Mouse (Mus musculus) layer of hippocampus, postnatal 10 days (tissue): ENCODE measurements around the gene Car7. TPM values are rescaled to one million over a fixed set of nuclear protein-coding genes. Genes with fewer than 3 reads are reported as not detected.

Experiments used
- DNase-seq, 2 experiments: peaks; one replicate each; pipeline ENCODE4 v3.0.0; 2021; ENCODE audit warnings: low spot score in 2 of 2
- long read RNA-seq: library from polyadenylated mRNA; stranded (forward); transcript quantifications from one replicate; pipeline ENCODE4 v2.0.0, GENCODE M21; 2023
- total RNA-seq, 2 experiments: library from RNA; stranded (reverse); gene quantifications; 2 replicates each; pipeline ENCODE4 v1.2.3; 2021

Car7 gene
- total RNA-seq, result 10 to 100 TPM; 13.5 to 18.2 TPM
- long read RNA-seq, transcript Car7-201 (7 exons, 1,538 nt), result major isoform, 7 of 14 reads
- long read RNA-seq, partial matches to known transcripts, result 0 of 14 reads
- long read RNA-seq, other reads (novel, unspliced or antisense), result 4 of 14 reads

GRCm38 (mm10) chr8:104533971-104534778 lies at the start of gene Car7, which contains the start of gene Nae1:
Gene Car7, plus strand, starts transcription at chr8:104534689.
Gene Nae1, minus strand, starts transcription at chr8:104534637.
- peak; percentile 96 to 97 for DNase-seq

- peak; percentile 34 to 41 for DNase-seq
Observed at GRCm38 (mm10) chr8:104509061-104510006, 25.2 kb upstream of the Car7 start, which contains the start of gene Terb1. Gene Terb1, minus strand, starts transcription at chr8:104509910.

- no peak for DNase-seq
Observed at GRCm38 (mm10) chr8:104510134-104510533, 24.4 kb upstream of the Car7 start.

- no peak for DNase-seq
Observed at GRCm38 (mm10) chr8:104517872-104518271, 16.6 kb upstream of the Car7 start.

DNA sequence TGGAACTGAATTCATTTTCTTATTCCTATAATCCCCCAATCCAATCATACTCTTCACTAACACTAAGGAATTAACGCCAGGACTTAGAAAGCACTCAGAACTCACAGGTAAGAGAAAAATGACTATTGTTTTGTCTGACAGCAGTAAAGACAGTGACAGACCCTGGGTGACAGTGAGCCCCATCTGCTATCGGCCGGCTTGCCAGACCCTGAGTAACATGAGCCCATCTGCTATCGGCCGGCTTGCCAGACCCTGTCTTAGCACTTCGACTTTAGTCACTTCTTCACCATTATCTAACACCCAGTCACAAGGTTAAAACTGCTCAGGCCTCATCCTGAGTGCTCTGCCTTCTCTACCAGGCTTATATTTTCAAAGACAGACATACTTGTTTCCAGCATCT lies 4.8 kb upstream of the Car7 start:
- DNase-seq, result no peak

DNA sequence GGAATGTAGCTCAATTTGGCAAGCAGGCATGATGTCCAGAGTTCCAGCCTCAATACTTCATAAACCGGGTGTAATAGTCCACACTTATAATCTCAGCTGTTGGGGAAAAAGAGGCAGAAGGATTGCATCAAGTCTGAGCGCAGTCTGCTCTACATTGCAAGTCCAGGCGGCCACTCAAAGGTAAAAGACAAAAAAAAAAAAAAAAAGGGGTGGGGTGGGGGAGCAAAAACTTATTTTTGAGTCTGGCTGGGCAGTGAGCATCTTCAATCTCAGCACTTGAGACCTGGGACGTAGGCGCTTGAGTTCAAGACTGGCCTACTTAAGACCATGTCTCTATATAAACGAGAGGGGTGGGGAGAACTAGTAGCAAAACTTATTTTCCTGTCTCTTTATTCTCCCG lies 938 bp upstream of the Car7 start:
- no peak for DNase-seq

- DNase-seq, result no peak
Observed at GRCm38 (mm10) chr8:104534779-104535141, 271 bp downstream of the Car7 start.

DNA sequence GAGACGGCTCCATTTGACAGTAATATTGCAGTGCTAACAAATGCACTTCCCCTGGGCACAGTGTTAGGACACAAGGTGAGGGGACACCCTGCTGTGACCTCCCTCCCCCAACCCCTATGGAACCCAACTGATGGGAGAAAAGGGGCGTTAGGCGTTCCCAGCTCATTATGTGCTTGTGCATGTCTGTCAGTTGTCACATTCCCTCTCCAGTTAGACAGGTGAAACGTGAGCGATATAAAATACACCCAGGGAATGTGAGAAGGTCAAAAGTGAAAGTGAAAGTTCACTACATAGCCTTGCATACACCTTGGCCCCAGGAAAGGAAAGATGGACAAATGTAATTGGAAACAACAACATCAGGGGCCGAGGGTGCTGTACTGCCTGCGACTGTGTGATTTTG lies 889 bp downstream of the Car7 start:
- DNase-seq, result no peak

GRCm38 (mm10) chr8:104536028-104536427 lies 1.5 kb downstream of the Car7 start:
- DNase-seq, result no peak

GRCm38 (mm10) chr8:104538896-104539295 lies 4.4 kb downstream of the Car7 start:
- DNase-seq, result no peak

DNA sequence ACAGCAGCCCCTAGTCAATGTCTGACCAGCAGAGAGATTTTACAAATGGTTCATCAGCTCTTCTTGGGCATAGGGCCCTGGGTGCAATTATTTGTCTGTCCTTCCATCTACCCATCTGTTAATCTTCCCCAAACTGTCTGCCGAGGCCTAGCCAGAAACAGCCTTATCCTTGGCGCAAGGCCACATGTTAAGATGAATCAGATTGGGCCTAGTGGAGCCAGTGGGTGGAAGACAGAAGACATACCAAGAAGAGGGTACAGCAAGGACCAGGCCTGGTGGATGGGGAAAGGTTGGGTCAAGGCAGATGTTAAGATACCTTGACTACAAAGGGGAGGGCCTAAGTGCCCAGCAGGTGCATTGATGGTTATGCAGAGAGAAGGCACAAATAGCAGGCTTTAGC lies 5.1 kb downstream of the Car7 start:
- DNase-seq, result peak; percentile 26 to 42

GRCm38 (mm10) chr8:104540238-104540637 lies 5.7 kb downstream of the Car7 start:
- no peak for DNase-seq

DNA sequence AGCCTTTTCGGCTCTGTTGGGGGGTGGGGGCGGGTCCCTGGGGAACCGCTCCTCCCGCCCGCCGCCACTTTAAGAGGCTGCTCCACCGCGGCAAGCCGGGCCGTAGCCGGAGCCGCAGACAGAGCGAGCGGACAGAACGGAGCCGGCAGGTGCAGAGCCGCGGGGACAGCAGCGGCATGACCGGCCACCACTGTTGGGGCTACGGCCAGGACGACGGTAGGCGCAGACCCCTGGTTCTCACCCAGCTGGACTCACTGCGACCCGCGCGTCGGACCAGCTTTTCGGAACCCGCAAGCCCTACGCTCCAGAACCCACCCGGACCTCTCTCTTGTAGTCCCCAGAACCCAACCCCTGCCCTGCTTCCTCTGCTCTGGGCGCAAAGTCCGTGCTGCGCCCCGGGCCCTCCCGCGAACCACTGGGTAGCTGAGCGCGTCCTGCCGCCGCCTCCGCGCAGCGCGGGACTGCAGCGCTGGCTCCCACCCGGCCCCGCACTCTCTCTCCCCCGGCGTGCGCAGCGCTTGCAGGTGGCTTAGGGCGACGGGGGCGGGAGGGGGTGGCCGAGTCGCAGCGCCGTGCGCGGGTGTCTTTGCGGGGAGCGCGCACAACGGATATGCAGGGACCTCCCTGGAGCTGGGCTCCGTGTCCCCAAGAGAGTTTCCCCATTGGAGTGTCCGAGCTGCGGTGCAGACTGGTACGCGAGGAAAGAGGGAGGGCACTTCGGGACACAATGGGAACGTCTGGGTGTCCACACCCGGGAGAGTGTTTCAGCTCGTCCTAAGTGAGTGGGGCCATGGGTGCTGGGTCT lies 6.4 kb downstream of the Car7 start:
- DNase-seq, result peak; percentile 26 to 51

GRCm38 (mm10) chr8:104541515-104541880 lies 7.0 kb downstream of the Car7 start:
- no peak for DNase-seq

- DNase-seq, result peak; percentile 34 to 40
Observed at GRCm38 (mm10) chr8:104542160-104542559, 7.7 kb downstream of the Car7 start.

GRCm38 (mm10) chr8:104543440-104544045 lies 9.1 kb downstream of the Car7 start:
- no peak for DNase-seq

- DNase-seq, result no peak
Observed at GRCm38 (mm10) chr8:104555191-104555590, 20.7 kb downstream of the Car7 start.

DNA sequence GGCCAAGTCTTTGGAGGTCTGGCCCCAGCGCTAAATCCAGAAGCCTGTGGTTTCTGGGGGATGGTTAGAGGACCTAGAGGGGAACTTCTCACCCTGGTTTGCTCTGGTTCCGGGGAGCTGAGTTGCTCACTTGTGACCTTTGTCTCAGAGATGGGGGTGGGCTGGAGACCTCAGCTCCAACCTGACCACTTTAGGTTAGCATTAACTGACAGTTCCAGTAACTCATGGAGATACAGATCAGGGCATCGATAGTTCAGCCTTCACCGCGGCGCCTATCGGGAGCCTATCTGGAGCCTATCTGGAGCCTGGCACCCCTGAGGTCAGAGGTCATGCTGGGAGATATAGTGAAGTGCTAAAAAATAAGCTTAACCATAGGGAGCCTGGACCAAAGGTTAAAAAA lies 22.7 kb downstream of the Car7 start:
- DNase-seq, result no peak

DNA sequence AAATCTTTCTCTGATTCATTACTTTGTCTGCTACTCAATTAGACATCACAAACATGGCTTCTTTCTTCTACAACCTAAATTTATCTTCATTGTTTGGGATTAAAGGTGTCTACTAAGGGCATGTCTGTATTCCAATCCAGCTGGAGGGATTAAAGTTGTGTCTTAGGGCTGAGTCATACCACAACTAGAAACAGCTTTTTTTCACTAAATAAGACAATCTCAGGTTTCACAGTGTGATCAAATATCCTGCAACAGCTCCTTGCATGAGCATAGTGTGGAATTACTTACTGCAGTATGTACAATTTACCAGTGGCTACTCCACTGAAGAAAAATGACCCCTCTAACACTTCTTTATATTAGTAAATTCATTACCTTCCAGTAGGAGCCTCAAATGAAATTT lies 26.2 kb downstream of the Car7 start:
- DNase-seq, result no peak

- DNase-seq, result peak; percentile 90 to 91
Observed at GRCm38 (mm10) chr8:104564633-104565456, 30.4 kb downstream of the Car7 start.
